Mouse (Mus musculus): ENCODE results near the gene Errfi1.
"Not testable (repeated sequence)": the region's sequence is repeated elsewhere in the genome, so short reads cannot be mapped to it uniquely, and the experiment has no call there.

Errfi1 gene

DNA sequence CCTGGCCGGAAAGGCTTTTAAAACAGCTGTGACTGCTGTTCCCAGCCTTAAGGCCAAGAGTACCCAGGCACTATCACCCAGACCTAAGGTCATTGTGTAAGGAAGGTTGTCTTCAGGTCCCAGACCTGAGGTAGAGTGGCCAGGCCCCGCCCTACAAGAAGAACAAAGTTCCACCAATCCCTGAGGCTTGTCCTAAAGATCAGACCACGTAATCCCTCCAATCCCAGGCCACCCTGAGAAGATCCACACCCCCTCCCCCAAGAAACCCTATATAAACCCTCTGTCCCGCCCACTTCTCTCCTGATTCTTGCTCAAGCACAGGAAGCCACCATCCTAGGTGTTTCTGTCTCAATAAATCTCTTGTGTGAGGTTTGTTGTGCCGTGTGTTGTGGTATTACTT, 26.6 kb downstream of the Errfi1 start:
- in situ Hi-C loops (cut with MboI): no loop called here

DNA sequence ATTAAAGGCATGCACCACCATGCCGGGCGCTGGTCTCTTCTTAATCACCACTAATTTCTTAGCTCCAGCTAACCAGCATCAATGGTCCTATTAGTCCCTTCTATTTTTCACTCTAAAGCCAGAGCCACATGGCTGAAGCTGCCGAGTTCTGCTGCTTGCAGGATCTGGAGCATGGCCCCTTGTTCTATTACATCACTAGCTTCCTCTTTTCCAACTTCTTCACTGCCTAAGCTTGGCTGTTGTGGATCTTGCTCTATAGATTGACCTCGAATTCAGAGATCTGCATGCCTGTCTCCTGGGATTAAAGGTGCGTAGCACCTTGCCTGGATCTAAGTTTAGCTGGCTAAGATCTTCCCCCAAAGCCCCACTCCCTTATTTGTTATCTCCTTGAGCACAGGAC, 28.9 kb downstream of the Errfi1 start:
- in situ Hi-C loops (cut with MboI): no loop called here

DNA sequence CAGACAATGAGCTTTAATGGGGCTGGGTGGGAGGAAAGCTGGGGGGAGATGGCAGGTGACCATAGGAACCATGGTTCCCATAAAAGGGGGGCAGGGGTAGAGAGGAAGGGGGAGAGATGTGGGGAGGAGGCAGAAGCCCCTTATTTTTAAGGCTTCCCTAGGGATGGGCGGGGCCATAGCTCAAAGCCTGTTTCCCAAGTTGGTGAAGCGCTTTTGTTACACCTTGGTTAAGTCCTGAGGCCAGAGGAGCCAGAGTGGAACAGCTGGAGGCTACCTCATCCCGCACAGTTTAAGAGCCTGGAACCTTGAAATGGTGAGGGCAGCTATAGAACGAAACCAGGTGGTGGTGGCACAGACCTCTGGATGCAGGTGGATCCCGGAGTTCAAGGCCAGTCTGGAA, 34.2 kb downstream of the Errfi1 start:
- in situ Hi-C loops (cut with MboI): no loop called here

DNA sequence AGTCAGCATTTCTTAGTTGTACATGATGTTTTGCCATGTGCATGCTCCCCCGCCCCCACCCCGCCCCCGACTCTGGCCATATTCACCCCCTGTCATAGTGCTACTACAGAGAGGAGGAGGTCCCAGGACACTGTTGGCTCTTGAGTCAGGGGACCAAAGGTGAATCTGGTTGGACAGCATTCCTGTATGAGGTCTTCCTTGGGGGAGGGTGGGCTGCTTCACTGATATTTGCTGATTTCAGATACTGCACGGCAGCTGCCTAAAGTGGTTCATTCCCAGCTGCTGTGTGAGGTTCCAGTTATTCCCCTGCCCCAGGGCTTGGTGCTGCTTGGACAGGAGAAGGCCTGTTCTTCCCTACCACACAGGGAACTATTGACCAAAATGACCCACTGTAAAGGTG, 34.8 kb downstream of the Errfi1 start:
- in situ Hi-C loops (cut with MboI): no loop called here

DNA sequence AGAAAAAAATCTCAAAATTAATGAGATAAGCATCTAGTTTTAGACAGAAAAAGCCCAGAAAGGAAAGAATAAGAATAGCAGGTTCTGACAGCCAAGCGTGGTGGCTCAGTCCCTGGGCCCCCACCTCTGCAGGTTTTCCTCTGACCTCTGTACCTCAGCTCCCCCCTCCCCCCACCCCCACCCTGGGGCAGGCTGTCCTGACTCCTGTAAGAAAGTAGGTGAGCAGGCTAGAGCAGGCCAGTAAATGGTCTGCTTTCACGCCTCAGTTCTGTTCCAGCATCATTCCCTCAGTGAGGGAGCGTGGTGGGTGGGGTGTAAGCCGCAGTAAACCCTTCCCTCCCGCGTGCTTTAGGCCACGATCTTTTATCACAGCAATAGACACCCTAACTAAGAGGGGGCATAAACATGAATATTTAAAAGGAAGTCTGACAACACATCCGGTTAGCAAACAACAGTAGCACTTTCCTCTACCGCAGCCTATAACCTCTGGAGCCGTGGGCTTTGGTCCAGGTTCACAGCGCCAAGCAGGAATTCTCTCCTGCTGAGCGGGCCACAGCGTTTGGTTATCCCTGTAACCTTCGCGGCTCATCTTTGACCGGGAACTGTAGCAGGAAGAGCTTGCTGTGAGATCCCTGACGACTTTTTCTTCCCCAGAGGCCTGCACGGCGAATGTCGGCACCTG, 35.7 kb downstream of the Errfi1 start:
- in situ Hi-C loops (cut with MboI): no loop called here

DNA sequence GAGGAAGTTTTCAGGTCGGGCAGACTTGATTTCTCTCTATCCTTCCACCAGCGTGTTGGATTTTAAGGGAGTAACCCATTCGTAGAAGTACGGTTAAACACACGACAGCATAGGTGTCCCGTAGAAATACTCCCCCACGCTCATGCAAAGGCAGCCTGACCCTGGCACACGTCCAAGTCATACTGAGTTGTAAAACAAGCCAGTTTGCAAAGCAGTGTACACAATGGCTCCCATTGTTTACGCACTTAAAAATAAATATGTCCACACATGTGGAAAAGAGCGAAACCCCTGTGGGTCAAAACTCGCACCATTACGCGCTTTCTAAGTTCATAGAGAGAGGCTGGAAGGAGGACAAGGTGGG, 36.2 kb downstream of the Errfi1 start:
- in situ Hi-C loops (cut with MboI): loop anchor here (10.0 kb wide), 1 partner anchor 235 kb away; the partner anchor contains the start of gene Slc45a1

DNA sequence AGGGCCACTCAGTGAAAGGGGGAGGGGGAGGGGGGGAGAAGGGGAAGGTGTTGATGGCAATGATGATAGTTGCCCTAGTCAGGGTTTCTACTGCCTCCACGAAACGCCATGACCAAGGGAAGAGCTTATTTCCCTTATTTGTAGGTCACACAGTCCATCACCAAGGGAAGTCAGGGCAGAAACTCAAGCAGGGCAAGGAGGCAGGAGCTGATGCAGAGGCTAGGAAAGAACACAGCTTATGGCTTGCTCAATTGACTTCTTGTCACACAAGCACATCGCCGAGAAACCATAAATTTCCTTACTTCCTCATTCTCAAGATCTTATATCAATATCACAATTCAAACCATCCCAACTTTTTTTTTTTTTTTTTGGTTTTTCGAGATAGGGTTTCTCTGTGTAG, 37.6 kb downstream of the Errfi1 start:
- in situ Hi-C loops (cut with MboI): loop anchor here (10.0 kb wide), 1 partner anchor 237 kb away; the partner anchor contains the start of gene Slc45a1

DNA sequence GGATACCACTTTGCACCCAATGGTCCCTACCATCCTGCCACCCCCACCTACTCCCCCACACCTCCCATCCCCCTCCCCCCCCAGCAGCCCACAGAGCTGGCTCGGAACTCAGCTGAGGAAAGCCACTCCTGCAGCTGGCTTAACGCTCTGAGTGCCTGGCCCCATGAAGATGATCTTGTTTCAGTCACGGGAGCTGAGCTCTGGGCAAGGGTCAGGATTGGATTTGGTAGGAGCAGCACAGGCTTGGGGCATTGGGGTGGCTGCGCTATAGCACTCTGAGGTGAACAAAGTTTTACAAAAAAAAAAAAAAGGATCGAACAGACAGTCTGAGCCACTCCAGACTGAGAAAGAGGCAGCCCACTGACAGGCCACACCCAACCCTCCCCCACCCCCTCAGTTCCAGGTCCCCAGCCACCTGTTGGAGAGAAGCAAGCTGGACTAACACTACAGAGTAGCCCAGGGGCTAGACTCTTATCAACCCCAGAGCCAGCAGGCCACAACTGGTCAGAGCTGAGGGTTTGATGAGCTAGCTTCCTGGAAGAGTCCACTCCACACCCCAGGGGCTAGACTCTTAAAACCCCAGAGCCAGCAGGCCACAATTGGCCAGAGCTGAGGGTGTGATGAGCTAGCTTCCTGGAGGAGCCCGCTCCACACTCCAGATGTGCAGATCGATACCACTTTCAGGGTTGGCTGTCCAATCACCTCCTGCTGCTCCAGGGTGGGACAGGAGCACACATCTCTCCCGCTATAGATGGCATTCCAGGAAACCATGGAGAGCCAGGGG, 41.2 kb downstream of the Errfi1 start:
- in situ Hi-C loops (cut with MboI): loop anchor here (10.0 kb wide), 1 partner anchor 240 kb away; the partner anchor contains the start of gene Slc45a1

DNA sequence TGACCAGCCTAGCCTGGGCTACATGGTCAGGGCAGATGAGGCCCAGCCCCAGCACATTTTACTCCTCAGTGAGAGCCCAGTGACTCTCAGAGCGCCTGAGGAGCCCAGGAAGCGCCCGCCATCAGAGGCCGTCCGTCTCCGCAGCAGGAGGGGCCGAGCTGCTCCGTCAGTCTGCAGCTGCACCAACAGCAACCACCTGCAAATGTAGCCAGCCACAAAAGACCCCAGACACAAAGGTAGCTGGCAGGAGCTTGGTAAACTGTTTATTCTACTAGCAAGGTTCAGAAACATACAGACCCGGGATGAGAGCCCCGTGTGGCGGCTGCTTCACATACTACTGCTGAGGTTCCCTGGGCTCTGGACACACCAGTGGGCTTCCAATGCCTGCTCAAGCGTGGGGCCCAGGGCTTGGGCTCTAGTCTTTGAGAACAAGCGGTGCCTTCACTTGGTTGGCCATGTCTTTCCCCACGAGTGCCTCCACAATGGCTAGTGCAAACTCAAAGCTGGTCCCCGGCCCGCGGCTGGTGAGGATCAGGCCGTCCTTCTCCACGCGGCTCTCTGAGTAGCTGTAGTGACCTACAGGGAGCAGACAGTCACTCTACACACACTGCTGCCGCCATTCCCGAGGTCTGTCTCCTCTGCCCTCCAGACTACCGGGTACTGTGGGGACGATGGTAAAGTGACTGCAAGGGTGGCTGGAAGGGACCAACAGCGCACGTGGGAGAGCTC, 43.3 kb downstream of the Errfi1 start:
- in situ Hi-C loops (cut with MboI): loop anchor here (10.0 kb wide), 1 partner anchor 242 kb away; the partner anchor contains the start of gene Slc45a1

DNA sequence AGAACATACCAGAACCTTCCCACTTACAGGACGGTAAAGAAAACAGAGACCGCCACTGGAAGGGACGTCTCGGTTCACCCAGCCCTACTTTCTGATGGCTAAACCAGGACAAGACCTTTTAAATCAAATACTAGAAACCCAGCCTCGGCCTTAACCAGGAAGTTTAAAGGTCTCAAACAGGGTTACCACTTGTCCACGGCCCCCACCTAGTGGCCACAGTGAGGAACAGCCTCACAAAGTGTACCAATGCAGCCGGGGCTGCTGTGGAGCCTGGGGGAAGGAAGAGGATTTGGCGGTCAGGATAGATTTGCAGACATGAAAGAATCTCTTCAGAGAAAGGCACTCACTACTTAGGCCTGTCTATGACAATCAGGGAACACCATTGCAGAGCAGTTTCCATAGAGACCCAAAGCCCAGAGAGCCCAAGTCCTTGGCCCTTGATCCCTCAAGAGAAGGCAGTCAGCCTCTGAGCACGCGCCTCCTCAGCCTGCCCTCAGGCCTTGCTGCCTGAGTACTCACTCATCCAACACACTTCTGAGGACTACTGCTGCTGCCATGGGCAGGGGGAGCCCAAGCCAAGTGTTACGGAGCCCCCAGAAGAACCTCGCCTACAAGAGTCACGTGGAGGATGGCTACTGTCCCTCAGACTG, 45.1 kb downstream of the Errfi1 start:
- in situ Hi-C loops (cut with MboI): loop anchor here (10.0 kb wide), 1 partner anchor 244 kb away; the partner anchor contains the start of gene Slc45a1

DNA sequence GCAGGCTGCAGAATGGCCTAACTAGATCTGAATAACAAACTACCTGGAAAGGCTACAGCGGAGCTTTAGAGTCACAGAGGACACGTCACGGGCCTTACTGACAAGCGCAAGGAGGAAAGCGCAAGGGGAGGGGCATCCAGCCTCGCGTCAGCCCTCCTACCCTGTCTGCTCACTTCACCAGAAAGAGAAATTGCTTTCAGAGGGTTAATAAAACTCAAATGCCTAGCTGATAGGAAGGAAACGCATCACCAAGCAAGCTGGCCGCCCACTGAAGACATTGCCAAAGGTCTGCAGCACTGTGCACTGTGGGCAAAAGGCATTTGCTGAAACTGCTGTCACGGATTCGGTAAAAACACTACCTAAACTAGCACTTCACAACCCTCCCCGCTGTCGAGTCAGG, 46.8 kb downstream of the Errfi1 start:
- in situ Hi-C loops (cut with MboI): no loop called here

DNA sequence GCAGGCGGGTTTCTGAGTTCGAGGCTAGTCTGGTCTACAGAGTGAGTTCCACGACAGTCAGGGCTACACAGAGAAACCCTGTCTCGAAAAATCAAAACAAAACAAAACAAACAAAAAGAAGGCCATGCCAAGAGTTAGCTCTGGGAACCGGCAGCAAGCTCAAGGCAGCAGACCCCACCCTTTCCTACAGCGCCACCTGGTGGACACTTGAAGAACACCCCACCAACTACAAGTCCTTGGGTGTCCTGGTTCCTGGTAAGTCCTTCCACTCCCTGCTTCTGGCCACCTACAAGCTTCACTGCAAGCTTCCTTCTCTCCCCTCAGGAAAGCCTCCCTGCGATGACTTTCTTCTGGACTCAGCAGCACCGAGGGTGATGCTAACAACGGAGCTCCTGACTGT, 47.9 kb downstream of the Errfi1 start:
- in situ Hi-C loops (cut with MboI): no loop called here

DNA sequence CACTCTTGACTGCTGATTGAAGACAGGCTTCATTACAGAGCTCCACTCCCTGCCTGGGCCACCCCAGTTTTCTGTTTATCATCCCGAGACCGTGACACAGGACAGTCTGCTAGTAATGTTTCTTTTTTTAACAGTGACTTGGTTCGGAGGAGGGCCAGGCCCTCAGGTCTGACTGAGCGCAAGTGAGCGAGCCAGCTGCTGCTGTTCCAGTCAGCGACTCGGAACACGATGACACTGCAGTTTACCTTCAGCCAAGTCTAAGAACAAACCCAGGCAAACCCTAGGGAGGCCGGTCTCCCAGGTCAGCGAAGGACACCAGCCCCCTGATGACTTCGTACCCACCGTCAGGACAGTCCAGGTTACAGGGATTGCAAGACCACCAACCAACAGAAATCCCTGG, 48.3 kb downstream of the Errfi1 start:
- in situ Hi-C loops (cut with MboI): no loop called here

DNA sequence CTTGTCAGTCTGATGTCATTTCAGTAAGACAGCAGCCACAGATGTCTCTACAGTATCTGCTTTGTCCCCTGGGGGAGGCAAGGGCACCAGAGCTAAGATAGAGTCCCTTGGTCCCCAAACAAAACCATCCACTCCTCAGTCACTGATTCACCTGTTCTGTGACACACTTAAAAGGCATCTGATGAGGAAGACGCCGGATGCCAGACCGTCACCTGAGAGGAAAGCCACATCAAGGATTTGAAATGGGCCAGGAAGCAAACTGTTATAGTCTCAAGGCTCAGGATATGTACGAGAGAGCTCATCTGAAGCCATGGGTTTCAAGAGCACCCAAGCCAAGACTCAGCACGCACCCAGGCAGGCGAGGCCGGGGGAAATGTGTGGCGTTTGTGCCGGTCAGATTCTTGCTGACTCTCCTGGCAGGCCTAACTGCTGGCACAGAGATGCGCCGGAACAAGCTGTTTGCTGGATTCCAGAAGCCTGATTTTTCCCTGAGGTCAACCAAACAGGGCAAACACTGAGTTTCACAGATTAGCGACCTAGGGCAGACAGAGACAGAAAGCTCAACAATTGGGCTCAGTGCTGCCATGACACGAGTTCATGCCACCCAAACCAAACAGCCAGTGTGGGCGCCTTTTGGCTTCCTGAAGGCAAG, 49.5 kb downstream of the Errfi1 start:
- in situ Hi-C loops (cut with MboI): no loop called here

DNA sequence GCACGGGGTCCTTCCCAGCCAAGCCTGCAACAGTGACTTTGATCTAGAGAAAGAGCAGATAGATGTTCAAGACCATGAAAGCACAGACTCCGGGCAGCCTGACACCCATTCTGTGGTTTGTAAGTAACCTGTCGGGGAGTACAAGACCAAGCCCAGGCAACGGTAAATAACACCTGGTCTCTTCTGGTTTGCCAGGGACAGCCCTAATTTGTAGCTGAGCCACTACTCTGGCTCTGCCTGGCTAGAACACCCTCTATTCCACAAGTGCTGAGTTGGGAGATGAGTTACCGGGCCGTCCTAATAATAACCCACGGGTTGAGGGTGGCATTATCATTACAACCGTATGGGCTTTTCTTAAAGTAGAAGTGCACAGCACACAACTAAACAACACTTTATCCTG, 53.4 kb downstream of the Errfi1 start:
- in situ Hi-C loops (cut with MboI): no loop called here

DNA sequence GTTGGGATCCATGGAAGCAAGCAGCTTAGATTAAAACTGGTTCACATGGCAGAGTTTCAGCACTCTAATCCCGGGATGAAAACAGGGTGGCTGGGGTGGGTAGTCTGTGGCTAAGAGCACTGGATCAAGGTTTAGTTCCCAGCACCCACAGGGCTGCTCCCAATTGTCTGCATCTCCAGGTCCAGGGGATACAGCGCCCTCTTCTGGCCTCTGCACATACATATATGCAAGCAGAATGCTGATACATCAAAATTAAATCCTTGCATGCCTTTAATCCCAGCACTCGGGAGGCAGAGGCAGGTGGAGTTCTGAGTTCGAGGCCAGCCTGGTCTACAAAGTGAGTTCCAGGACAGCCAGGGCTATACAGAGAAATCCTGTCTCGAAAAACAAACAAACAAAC, 54.8 kb downstream of the Errfi1 start:
- in situ Hi-C loops (cut with MboI): not testable (repeated sequence)

DNA sequence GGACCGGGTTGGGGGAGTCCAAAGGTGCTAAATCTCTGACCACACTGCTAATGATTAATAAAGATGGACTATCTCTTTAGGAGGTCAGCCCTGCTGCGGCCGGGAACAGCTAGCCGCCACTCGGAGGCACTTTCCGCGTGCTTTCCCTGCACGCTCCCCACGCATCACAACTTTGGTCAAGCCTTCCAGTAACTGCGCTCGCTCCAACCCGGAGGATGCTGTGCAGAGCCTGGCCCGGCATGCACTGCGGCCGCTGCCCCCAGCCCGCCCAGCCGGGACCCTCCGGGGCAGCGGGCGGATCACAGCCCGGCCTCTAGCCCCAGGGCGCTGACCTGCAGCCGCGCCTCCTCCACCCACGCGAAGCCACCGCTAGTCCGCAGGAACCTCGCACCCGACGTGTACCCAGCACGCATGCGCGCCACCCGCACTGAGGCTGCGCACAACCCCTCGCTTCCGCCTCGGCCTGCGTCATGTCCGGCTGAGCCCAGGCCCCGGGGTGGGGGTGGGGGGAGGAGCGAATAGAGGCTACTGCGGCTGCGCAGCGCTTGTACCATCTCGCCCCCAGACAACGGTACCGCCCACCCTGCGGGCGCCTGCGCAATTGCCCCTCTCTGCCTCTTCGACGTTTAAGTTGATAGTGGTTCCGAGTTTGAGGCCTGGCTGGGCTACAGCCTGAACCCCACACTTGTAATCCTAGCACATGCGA, 55.9 kb downstream of the Errfi1 start:
- in situ Hi-C loops (cut with MboI): no loop called here

DNA sequence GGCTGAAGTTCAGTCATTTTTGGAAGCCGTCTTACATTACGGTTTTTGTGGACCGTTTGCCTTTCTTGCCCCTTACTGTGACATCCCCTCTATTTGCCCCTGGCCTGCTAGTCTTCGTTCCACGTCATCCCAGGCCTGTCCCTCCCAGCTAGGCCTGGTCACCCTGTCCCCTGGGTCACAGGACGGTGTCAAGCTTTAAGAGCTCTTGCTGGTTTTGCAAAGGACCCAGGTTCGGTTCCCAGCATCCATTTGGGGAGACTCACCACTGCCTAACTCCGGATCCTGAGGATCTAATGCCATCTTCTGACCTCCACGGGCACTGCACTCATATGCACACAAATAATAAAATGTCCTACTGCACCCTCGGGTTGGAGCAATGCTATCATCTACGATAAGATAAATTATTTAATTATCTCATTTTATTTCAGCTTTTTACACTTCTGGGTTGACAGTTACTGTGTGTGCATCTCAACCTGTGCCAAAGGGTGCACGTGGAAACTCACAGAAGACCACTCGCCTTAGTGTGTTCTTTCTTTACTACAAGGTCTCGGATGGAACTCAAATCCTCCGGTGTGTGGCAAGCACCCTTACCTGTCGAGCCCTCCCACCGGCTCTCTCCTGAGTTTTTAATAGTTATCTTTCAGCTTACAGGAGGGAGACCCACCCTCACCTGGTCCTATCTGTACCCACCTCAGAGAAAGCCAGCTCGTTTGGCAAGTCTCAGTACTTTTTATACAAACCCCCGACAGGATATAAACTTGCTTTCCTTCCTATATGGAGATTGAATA, 56.6 kb downstream of the Errfi1 start:
- in situ Hi-C loops (cut with MboI): no loop called here

DNA sequence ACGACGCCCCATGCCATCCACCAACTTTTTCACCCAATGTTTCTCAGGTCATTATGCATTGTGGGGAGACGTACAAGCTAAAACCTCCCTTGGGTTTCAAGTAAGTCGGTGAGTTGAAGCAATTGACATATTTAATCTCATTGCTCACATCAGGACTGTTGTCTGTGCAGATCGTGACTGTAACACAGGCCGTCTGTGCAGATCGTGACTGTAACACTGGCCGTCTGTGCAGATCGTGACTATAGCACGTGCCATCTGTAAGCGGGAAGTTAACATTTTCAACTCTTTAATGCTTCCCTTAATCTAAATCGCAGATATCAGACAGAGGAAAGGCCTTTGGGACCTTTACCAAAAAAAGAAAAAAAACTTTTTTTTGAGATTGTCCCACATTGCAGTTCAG, 60.0 kb downstream of the Errfi1 start:
- in situ Hi-C loops (cut with MboI): no loop called here

DNA sequence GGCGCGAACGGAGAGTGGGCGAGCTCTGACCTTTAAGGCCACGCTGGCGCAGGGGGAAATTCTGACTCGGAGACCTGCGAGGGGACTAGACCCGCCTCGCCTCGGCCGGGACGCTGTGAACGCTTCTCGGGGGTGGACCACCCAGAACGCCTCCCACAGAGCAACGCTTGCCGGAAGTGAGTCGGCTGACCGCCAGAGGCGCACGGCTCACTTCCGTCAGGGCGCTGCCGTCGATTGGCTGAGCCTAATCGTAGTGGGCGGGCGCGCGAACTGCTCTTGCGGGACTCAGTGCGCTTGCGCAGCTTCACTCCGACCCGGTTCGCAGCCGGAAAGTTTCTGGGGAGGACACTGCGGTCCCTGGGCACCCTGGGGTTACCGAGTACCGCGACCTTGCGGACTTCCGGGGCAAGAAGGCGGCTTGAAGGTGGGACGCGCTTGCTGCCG, 60.6 kb downstream of the Errfi1 start, which contains the start of the genes Park7 and Tnfrsf9:
Gene Park7 (minus strand): TSS at position 148 of the 444 bp plus-strand sequence.
Gene Tnfrsf9 (plus strand): TSS at position 273 of the 444 bp plus-strand sequence.
- in situ Hi-C loops (cut with MboI): no loop called here
